Mouse (Mus musculus) kidney, embryonic 16.5 days (tissue): Measurements from ENCODE around the gene Ptgr1. TPM values are rescaled to one million over a fixed set of nuclear protein-coding genes. Genes with fewer than 3 reads are reported as not detected.

Experiments used
- ATAC-seq: fragments of 200-750 bp; cut with Nextera tagmentation; 2 replicates; pipeline ENCODE4 v1.8.0; 2017; ENCODE audit warnings: moderate TSS enrichment; ENCODE audit not compliant: low FRiP score, low TSS enrichment
- H3K27ac ChIP-seq: fragments of 300-500 bp; sonication (generic); 2 replicates; pipeline ENCODE4 v1.5.1; 2014; ENCODE audit warnings: low read length
- H3K27me3 ChIP-seq: fragments of 300-500 bp; sonication (generic); 2 replicates; pipeline ENCODE4 v1.6.1; 2014; ENCODE audit warnings: low read length, control low read depth, mixed read lengths; ENCODE audit not compliant: insufficient read depth
- H3K36me3 ChIP-seq: fragments of 300-500 bp; sonication (generic); 2 replicates; pipeline ENCODE4 v1.6.1; 2014; ENCODE audit warnings: low read length, control low read depth, mixed read lengths; ENCODE audit not compliant: insufficient read depth
- H3K4me1 ChIP-seq: fragments of 300-500 bp; sonication (generic); 2 replicates; pipeline ENCODE4 v1.6.1; 2014; ENCODE audit warnings: low read length, control low read depth, mixed read lengths; ENCODE audit not compliant: insufficient read depth
- H3K4me2 ChIP-seq: fragments of 300-500 bp; sonication (generic); replicated peaks from 2 replicates; pipeline ENCODE4 v1.6.1; 2014; ENCODE audit warnings: low read depth, low read length
- H3K4me3 ChIP-seq: fragments of 300-500 bp; sonication (generic); 2 replicates; pipeline ENCODE4 v1.5.1; 2014; ENCODE audit warnings: mild to moderate bottlenecking, low read length
- H3K9ac ChIP-seq: fragments of 300-500 bp; sonication (generic); replicated peaks from 2 replicates; pipeline ENCODE4 v1.6.1; 2014; ENCODE audit warnings: low read length
- H3K9me3 ChIP-seq: fragments of 300-500 bp; sonication (generic); 2 replicates; pipeline ENCODE4 v1.6.1; 2016; ENCODE audit warnings: low read length, control low read depth
- WGBS: fragments of 180-500 bp; shearing (Covaris S2); extraction: QIAGEN DNeasy Blood & Tissue Kit; methylation state at CpG from one replicate; pipeline ENCODE4 v1.1.7; 2014; 5-methylcytosine and 5-hydroxymethylcytosine counted together
- polyA plus RNA-seq: library from polyadenylated mRNA; unstranded; fragments of >200 nt; fragmentation: Nextera tagmentation; extraction: Ambion mirVana; gene quantifications from 2 replicates; pipeline ENCODE4 v1.2.1, GENCODE M21; 2015

Gene Ptgr1
- polyA plus RNA-seq, 1 experiment from 2014 or later, result 29.6 TPM

DNA sequence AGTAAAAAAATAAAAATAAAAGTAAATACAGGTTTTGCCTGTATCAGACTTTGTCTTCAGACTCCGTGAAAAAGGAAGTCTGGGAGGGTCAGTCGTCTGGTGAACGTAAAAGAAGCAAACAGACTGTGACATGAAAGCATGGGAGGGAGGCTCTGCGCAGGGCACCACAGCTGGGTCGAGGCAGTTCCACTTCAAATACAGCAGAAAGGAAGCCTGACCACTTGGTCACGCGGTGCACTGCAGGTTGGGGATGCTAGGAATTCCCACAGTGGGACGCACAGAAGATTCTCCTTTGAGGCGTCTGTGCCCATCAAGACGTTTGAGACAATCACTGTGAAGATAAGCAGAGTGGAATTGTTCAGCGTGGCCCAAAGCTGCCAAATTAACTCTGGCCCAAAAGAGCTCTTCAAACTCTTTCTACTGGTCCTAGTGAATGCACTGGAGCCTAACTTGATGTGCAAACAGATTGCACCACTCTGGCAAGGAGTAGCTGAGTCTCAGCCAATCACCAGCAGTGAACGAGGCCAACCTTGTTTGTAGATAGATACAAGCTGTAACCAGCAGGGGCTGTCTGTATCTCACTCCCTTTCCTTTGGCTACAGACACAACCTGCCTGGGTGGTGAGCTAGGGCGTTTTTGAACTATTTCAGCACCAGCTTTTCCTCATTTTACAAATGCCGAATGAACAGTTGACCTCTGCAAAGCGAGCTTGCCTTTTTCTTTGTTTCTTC, 52.0 kb downstream of the Ptgr1 start:
- Histone ChIP-seq H3K9ac (no peak overlapping the region), H3K9me3 (0 out of 2 replicates have a peak, but pooled peaks cover 6% of the 10 kb centered on the region), H3K27me3 (no peaks in the 10 kb centered on the region), H3K4me2 (no peak overlapping the region), H3K4me1 (peaks cover 5% of the 10 kb centered on the region; the same call in 1 of the 2 replicates), H3K36me3 (no peaks in the 10 kb centered on the region), H3K27ac (no peak overlapping the region), H3K4me3 (no peak overlapping the region)
- peak; percentile 85; the same call in 1 of the 2 replicates for ATAC-seq
- 35% methylated on average over 15 of the region's 15 CpGs for WGBS

- no peaks in the 10 kb centered on the region for H3K27me3 ChIP-seq
- H3K9ac ChIP-seq, result no peak overlapping the region
- peaks cover 5% of the 10 kb centered on the region; the same call in 1 of the 2 replicates for H3K4me1 ChIP-seq
- H3K36me3 ChIP-seq, result no peaks in the 10 kb centered on the region
- no peak overlapping the region for H3K27ac ChIP-seq
- 83% methylated on average over 4 of the region's 4 CpGs for WGBS
- H3K4me3 ChIP-seq, result no peak overlapping the region
- H3K4me2 ChIP-seq, result no peak overlapping the region
- H3K9me3 ChIP-seq, result 0 out of 2 replicates have a peak, but pooled peaks cover 6% of the 10 kb centered on the region
- ATAC-seq, result 0 out of 2 replicates have a peak, but pooled peaks have one; percentile 23
Measured at GRCm38 (mm10) chr4:58934308-58934707, 52.6 kb downstream of the Ptgr1 start.

- Histone ChIP-seq H3K9me3 (0 out of 2 replicates have a peak, but pooled peaks cover 6% of the 10 kb centered on the region), H3K4me2 (no peak overlapping the region), H3K36me3 (no peaks in the 10 kb centered on the region), H3K27ac (no peak overlapping the region), H3K9ac (no peak overlapping the region), H3K4me3 (no peak overlapping the region), H3K4me1 (peaks cover 5% of the 10 kb centered on the region; the same call in 1 of the 2 replicates), H3K27me3 (no peaks in the 10 kb centered on the region)
- 82% methylated on average over 6 of the region's 6 CpGs for WGBS
- ATAC-seq, result no peak
Measured at GRCm38 (mm10) chr4:58932541-58932940, 54.4 kb downstream of the Ptgr1 start.

DNA sequence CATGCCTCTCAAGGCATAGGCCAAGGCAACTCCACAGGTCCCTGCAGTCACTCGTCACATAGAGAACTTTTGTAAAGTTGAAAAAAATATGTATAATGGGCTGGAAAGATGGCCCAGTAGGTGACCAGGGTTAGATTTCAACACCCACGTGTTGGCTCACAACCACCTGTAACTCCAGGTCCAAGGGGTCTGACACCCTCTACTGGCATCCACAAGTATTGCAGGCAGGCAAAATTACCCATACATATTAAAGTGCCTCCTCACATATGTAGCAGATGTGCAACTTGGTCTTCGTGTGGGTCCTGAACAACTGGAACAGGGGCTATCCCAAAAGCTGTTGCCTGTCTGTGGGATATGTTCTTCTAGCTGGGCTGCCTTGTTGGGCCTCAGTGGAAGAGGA, 59.3 kb downstream of the Ptgr1 start:
- Histone ChIP-seq H3K4me3 (no peak overlapping the region), H3K9ac (no peak overlapping the region), H3K9me3 (0 out of 2 replicates have a peak, but pooled peaks cover under 1% of the 10 kb centered on the region), H3K27me3 (no peaks in the 10 kb centered on the region), H3K4me2 (no peak overlapping the region), H3K4me1 (no peaks in the 10 kb centered on the region), H3K36me3 (no peaks in the 10 kb centered on the region), H3K27ac (no peak overlapping the region)
- no peak for ATAC-seq
- WGBS, result 54% methylated on average over 3 of the region's 3 CpGs

DNA sequence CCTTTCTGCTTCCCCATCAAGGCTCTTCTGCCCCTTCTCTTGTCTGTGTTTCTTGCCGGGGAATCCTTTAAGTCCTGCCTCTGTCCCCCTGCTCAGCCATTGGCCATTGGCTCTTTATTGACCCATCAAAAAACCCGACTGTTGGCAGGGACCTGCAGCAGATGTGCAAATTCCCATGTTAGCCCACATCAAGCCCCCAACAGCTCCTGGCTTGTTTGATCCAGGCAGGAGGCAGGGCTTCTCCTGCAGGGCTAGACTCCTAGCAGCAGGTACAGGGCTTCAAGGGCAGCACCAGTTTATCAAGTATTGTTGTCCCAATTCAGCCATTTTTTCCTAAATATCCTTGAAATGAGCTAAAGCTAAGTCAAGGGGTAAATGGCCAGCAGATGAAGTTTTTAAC, 60.8 kb downstream of the Ptgr1 start:
- WGBS, result 18% methylated on average over 2 of the region's 2 CpGs
- Histone ChIP-seq H3K9me3 (no peaks in the 10 kb centered on the region), H3K27ac (no peak overlapping the region), H3K9ac (no peak overlapping the region), H3K27me3 (no peaks in the 10 kb centered on the region), H3K36me3 (no peaks in the 10 kb centered on the region), H3K4me2 (no peak overlapping the region), H3K4me1 (no peaks in the 10 kb centered on the region), H3K4me3 (no peak overlapping the region)
- no peak for ATAC-seq

DNA sequence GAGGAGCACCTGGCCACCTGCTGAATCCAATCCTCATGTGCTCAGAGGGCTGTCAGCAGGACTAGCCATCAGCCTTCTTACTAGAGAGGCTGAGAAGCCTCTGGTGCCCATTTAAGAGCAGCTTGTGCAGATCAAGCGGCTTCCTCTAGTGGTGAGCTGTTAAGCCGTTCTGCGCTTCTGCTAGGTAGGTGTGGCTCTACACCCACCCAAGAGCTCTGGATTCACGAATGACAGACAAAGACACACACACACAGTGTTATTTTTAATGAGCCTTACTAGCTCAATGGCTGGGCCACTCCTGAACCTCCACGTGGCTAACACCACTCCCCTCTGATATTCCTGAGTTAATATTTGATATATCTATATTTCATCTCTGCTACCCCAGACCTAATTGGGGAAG, 61.3 kb downstream of the Ptgr1 start:
- H3K4me2 ChIP-seq, result no peak overlapping the region
- no peaks in the 10 kb centered on the region for H3K4me1 ChIP-seq
- no peak for ATAC-seq
- no peak overlapping the region for H3K9ac ChIP-seq
- 29% methylated on average over 5 of the region's 5 CpGs for WGBS
- no peaks in the 10 kb centered on the region for H3K9me3 ChIP-seq
- H3K27ac ChIP-seq, result no peak overlapping the region
- no peaks in the 10 kb centered on the region for H3K27me3 ChIP-seq
- no peaks in the 10 kb centered on the region for H3K36me3 ChIP-seq
- H3K4me3 ChIP-seq, result no peak overlapping the region

DNA sequence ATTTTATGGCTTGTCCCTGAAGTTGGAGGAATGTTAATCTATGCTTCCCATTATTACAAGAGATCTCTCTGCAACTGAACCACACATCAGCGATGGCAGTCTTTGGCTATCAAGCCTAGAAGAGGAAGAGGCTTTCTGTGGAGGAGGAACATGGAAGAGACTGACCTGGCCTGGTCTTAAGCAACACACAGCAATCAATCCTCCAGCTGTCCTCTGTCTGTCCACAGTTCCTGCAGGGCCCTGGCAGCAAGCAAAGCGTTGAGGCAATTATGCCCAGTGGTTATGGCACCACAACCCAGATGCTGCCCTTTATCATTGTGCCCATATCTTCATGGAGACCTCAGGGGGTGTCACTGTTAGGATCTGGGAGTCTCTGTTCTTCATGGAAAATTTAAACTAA, 63.0 kb downstream of the Ptgr1 start:
- Histone ChIP-seq H3K9me3 (no peaks in the 10 kb centered on the region), H3K4me3 (no peak overlapping the region), H3K9ac (no peak overlapping the region), H3K27me3 (no peaks in the 10 kb centered on the region), H3K4me2 (no peak overlapping the region), H3K36me3 (no peaks in the 10 kb centered on the region), H3K27ac (no peak overlapping the region), H3K4me1 (no peaks in the 10 kb centered on the region)
- no peak for ATAC-seq
- 86% methylated on average over 2 of the region's 2 CpGs for WGBS

Other genes with a start within 250 kb of the Ptgr1 start
- gene Olfr267, start 199.4 kb downstream of the Ptgr1 start, polyA plus RNA-seq, result not detected in 2 replicates
- 29.9 and 33.5 TPM in 2 replicates for gene Ecpas, start 74.4 kb downstream of the Ptgr1 start, polyA plus RNA-seq
- gene Zkscan16, start 43.5 kb downstream of the Ptgr1 start, polyA plus RNA-seq, result 0.46 and 1.0 TPM in 2 replicates
- 8.3 and 12.1 TPM in 2 replicates for gene Dnajc25, start 7.9 kb upstream of the Ptgr1 start, polyA plus RNA-seq
- gene Gm20503, start 16.1 kb upstream of the Ptgr1 start, polyA plus RNA-seq, result 9.1 and 10.1 TPM in 2 replicates
- gene Gng10, start 48.0 kb upstream of the Ptgr1 start, polyA plus RNA-seq, result 89.6 and 92.9 TPM in 2 replicates
- not detected in 2 replicates for gene AI481877, start 151.9 kb upstream of the Ptgr1 start, polyA plus RNA-seq
- gene Ugcg, start 202.1 kb upstream of the Ptgr1 start, polyA plus RNA-seq, result 6.6 and 6.7 TPM in 2 replicates